Mouse (Mus musculus): Measurements from ENCODE around the gene Prrt4. TPM values are rescaled to one million over a fixed set of nuclear protein-coding genes. Genes with fewer than 3 reads are reported as not detected.
A peak's percentile ranks its signal among the peaks of the same experiment; 100 is the strongest.

The Prrt4 gene
- total RNA-seq, 2 experiments from 2014 or later, result 7.3 to 7.7 TPM

GRCm38 (mm10) chr6:29147407-29148010, 31.9 kb downstream of the Prrt4 start:
- DNase-seq, result no peak

- DNase-seq, result peak; percentile 68
These were observed 32.7 kb downstream of the Prrt4 start for GRCm38 (mm10) chr6:29146641-29147040.

GRCm38 (mm10) chr6:29145456-29146307, 33.7 kb downstream of the Prrt4 start:
- DNase-seq, result peak; percentile 36

- DNase-seq, result no peak
These were observed 34.4 kb downstream of the Prrt4 start for GRCm38 (mm10) chr6:29144971-29145370.

GRCm38 (mm10) chr6:29143608-29144007, 35.8 kb downstream of the Prrt4 start:
- DNase-seq, result peak; percentile 81

- DNase-seq, result no peak
These were observed 41.9 kb downstream of the Prrt4 start for GRCm38 (mm10) chr6:29137441-29137840.

- DNase-seq, result no peak
These were observed 46.3 kb downstream of the Prrt4 start for GRCm38 (mm10) chr6:29133100-29133499.

- DNase-seq, result no peak
These were observed 52.4 kb downstream of the Prrt4 start for GRCm38 (mm10) chr6:29126878-29127426.

- DNase-seq, result no peak
These were observed 59.4 kb downstream of the Prrt4 start for GRCm38 (mm10) chr6:29119990-29120389.

Small RNA genes lying within 50 kb of the gene (microRNA-seq; reads per million reads assigned to microRNA genes)
- gene Gm24303, result 0 reads per million in 2 experiments

Other genes starting within 250 kb of the Prrt4 start
- under 1 TPM in 1 of 2 experiments, not detected in 1; 0.29 TPM for gene Lep, start 119.4 kb downstream of the Prrt4 start, total RNA-seq (2021)
- 10 to 100 TPM; 30.3 to 32.5 TPM for gene Rbm28, start 14.6 kb downstream of the Prrt4 start, total RNA-seq (2021)
- 10 to 100 TPM; 29.5 to 30.6 TPM for gene Impdh1, start 36.8 kb upstream of the Prrt4 start, total RNA-seq (2021)
- 1 to 10 TPM; 9.0 to 9.6 TPM for gene Hilpda, start 92.9 kb upstream of the Prrt4 start, total RNA-seq (2021)
- gene Fam71f2, start 100.0 kb upstream of the Prrt4 start, total RNA-seq (2021), result under 1 TPM in 1 of 2 experiments, not detected in 1; 0.32 TPM
- gene Fam71f1, start 139.6 kb upstream of the Prrt4 start, total RNA-seq (2021), result not detected
- gene Calu, start 168.5 kb upstream of the Prrt4 start, total RNA-seq (2021), result 100 to 1,000 TPM; 352 to 357 TPM
- gene Opn1sw, start 208.9 kb upstream of the Prrt4 start, total RNA-seq (2021), result not detected
- gene Ccdc136, start 216.7 kb upstream of the Prrt4 start, total RNA-seq (2021), result 10 to 100 TPM; 10.6 to 15.8 TPM